Mouse (Mus musculus) erythroid progenitor cell, adult 5-6 weeks (primary cell): ENCODE data around the gene Zglp1. TPM values are rescaled to one million over a fixed set of nuclear protein-coding genes. Genes with fewer than 3 reads are reported as not detected.
"Not testable (repeated sequence)": the region's sequence is repeated elsewhere in the genome, so short reads cannot be mapped to it uniquely, and the experiment has no call there.

Experiments used
- ATAC-seq: replicated peaks from 2 replicates; pipeline ENCODE4 v1.8.0; 2016; ENCODE audit warnings: moderate number of reproducible peaks, mild to moderate bottlenecking, moderate TSS enrichment, inconsistent platforms; ENCODE audit not compliant: poor library complexity, low FRiP score, severe bottlenecking
- total RNA-seq, 2 experiments: library from RNA; stranded (forward) in 1 of 2; stranded (reverse) in 1 of 2; fragments of 150-400 nt in 1 of 2; fragments of 186-747, 209-891 nt in 1 of 2; gene quantifications; 2 replicates each; pipeline versions ENCODE4 v1.2.3 to v1.2.4; 2015 to 2017; ENCODE audit warnings: low replicate concordance in 2 of 2

The Zglp1 gene
- total RNA-seq, 2 experiments from 2014 or later = not detected

GRCm38 (mm10) chr9:21073044-21073840 lies 6.3 kb upstream of the Zglp1 start, which contains the start of the genes Gm49373 and Fdx1l:
Gm49373 (minus strand) TSS chr9:21073096.
Fdx1l (minus strand) TSS chr9:21073614.
- peak; percentile 91 for ATAC-seq

- no peak for ATAC-seq
These were observed 5.7 kb upstream of the Zglp1 start for GRCm38 (mm10) chr9:21072641-21073040.

- ATAC-seq = no peak
These were observed 4.0 kb downstream of the Zglp1 start for GRCm38 (mm10) chr9:21062928-21063327.

- ATAC-seq = peak; percentile 80
These were observed 15.3 kb downstream of the Zglp1 start for GRCm38 (mm10) chr9:21051578-21051977.

GRCm38 (mm10) chr9:21045235-21045634 lies 21.7 kb downstream of the Zglp1 start:
- no peak for ATAC-seq

GRCm38 (mm10) chr9:21044785-21045184 lies 22.1 kb downstream of the Zglp1 start:
- not testable (repeated sequence) for ATAC-seq

GRCm38 (mm10) chr9:21043563-21043962 lies 23.3 kb downstream of the Zglp1 start:
- no peak for ATAC-seq

- no peak for ATAC-seq
These were observed 25.6 kb downstream of the Zglp1 start for GRCm38 (mm10) chr9:21041308-21041707.

GRCm38 (mm10) chr9:21039779-21040178 lies 27.1 kb downstream of the Zglp1 start:
- ATAC-seq = peak; percentile 88

GRCm38 (mm10) chr9:21037481-21037891 lies 29.4 kb downstream of the Zglp1 start:
- ATAC-seq = no peak

- no peak for ATAC-seq
These were observed 30.2 kb downstream of the Zglp1 start for GRCm38 (mm10) chr9:21036666-21037065.

- ATAC-seq = no peak
These were observed 30.7 kb downstream of the Zglp1 start for GRCm38 (mm10) chr9:21036161-21036560.

- ATAC-seq = no peak
These were observed 31.3 kb downstream of the Zglp1 start for GRCm38 (mm10) chr9:21035586-21035985.

GRCm38 (mm10) chr9:21034481-21035085 lies 32.3 kb downstream of the Zglp1 start:
- no peak for ATAC-seq

- peak; percentile 44 for ATAC-seq
These were observed 33.8 kb downstream of the Zglp1 start for GRCm38 (mm10) chr9:21033136-21033535.

GRCm38 (mm10) chr9:21032491-21032890 lies 34.4 kb downstream of the Zglp1 start:
- no peak for ATAC-seq

GRCm38 (mm10) chr9:21031896-21032351 lies 35.0 kb downstream of the Zglp1 start, which contains the start of gene Icam5:
Icam5 (plus strand) TSS chr9:21032073.
- no peak for ATAC-seq

- ATAC-seq = peak; percentile 5; the same call in 1 of the 2 replicates
These were observed 35.5 kb downstream of the Zglp1 start for GRCm38 (mm10) chr9:21031251-21031895.

- peak; percentile 63 for ATAC-seq
These were observed 36.1 kb downstream of the Zglp1 start for GRCm38 (mm10) chr9:21030781-21031250.

GRCm38 (mm10) chr9:21030055-21030600 lies 36.8 kb downstream of the Zglp1 start:
- ATAC-seq = peak; percentile 5; the same call in 1 of the 2 replicates
